Mouse (Mus musculus) bone marrow macrophage, adult 2 months (primary cell): ENCODE measurements around the gene Map7d1.

Experiments
- CTCF ChIP-seq: IDR thresholded peaks from 2 replicates; pipeline ENCODE4 v1.5.1; 2012; ENCODE audit warnings: low read depth, mild to moderate bottlenecking, low read length, moderate library complexity
- POLR2A ChIP-seq: IDR thresholded peaks from 2 replicates; pipeline ENCODE4 v1.6.1; 2012; ENCODE audit warnings: mild to moderate bottlenecking, low read depth, low read length, borderline replicate concordance

- TF ChIP-seq CTCF (no peak), POLR2A (no peak)
These were observed 28.0 kb downstream of the Map7d1 start for GRCm38 (mm10) chr4:126228144-126228543.
